Mouse (Mus musculus) ovary, postnatal 10 days (tissue): ENCODE measurements around the gene Mospd1.

ENCODE experiments used
- DNase-seq: peaks from one replicate; pipeline ENCODE4 v3.0.0; 2022; ENCODE audit warnings: low spot score

Mospd1 gene

GRCm38 (mm10) chrX:53370366-53370740, at the start of gene Mospd1:
TSS of gene Mospd1 (minus strand) at chrX:53370502.
- DNase-seq = peak; percentile 41

GRCm38 (mm10) chrX:53386362-53386761, 16.1 kb upstream of the Mospd1 start:
- no peak for DNase-seq

- DNase-seq = no peak
Observed at GRCm38 (mm10) chrX:53383122-53383521, 12.8 kb upstream of the Mospd1 start.

GRCm38 (mm10) chrX:53369534-53370365, 552 bp downstream of the Mospd1 start:
- no peak for DNase-seq

- DNase-seq = no peak
Observed at GRCm38 (mm10) chrX:53364668-53365383, 5.5 kb downstream of the Mospd1 start.

GRCm38 (mm10) chrX:53348374-53348773, 21.9 kb downstream of the Mospd1 start:
- DNase-seq = no peak

GRCm38 (mm10) chrX:53341531-53341930, 28.8 kb downstream of the Mospd1 start:
- DNase-seq = peak; percentile 23

- DNase-seq = no peak
Observed at GRCm38 (mm10) chrX:53337355-53337754, 32.9 kb downstream of the Mospd1 start.

- DNase-seq = no peak
Observed at GRCm38 (mm10) chrX:53330396-53330795, 39.9 kb downstream of the Mospd1 start.

- DNase-seq = no peak
Observed at GRCm38 (mm10) chrX:53321111-53321510, 49.2 kb downstream of the Mospd1 start.

GRCm38 (mm10) chrX:53320564-53320963, 49.7 kb downstream of the Mospd1 start:
- DNase-seq = no peak
